ENCODE assay signal across 24 mouse cellular contexts in the genomic region with DNA sequence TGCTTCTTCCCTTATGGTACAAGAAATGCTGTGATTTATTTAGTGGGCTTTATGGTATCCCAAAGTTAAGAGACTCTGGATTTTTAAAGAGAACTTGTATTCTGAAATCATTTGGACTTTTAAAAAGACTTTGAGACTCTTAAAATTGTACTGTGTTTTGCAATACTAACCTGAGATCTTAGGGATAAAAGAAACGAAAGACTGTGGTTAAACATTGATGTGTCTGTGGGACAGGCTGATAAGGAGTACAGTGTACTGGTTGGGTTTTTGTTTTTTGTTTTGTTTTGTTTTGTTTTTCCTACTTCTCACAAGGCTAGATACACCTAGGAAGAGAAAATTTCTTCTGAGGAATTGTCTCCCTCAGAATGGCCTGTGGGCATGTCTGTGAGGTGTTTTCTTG. TPM values are rescaled to one million over a fixed set of nuclear protein-coding genes. Genes with fewer than 3 reads are reported as not detected.
A peak's percentile ranks its signal among the peaks of the same experiment; 100 is the strongest.
DNase-seq lines count a peak whose midpoint lies in the region; TF ChIP-seq lines count a peak whose summit lies in the region.
"Had no signal": no experiment of that assay in that cellular context is flagged by ENCODE, and none has a peak within 500 bp of the region (broad histone marks: within the 10 kb centered on the region; RNA-seq: fewer than 3 reads in every experiment).

No protein-coding gene starts in this region.

- no peaks in the 10 kb centered on the region for H3K36me3 ChIP-seq in kidney, adult 2 months (ENCODE audit: control insufficient read depth, insufficient read depth, low read length)
- H3K36me3 ChIP-seq in liver, adult 2 months (ENCODE audit: control insufficient read depth, insufficient read depth, low read length): peaks cover 8% of the 10 kb centered on the region
- H3K36me3 ChIP-seq: G1E had no signal

- peaks cover 3% of the 10 kb centered on the region; the same call in 1 of the 2 replicates for H3K79me2 ChIP-seq in liver, adult 2 months (ENCODE audit: control insufficient read depth, insufficient read depth, low read length)

- TF ChIP-seq CTCF in kidney, adult 2 months (conservative IDR thresholded peaks at IDR 0.05; ENCODE audit: insufficient read depth, insufficient read length, low read depth, low read length): no peak
- no peak for TF ChIP-seq CTCF in liver, adult 2 months (IDR thresholded peaks at IDR 0.05; ENCODE audit: low read depth, low read length)

- DNase-seq in kidney, adult 2 months: peak; percentile 23
- DNase-seq in kidney, adult 9 months: no peak
- peak; percentile 90 for DNase-seq in liver, adult 2 months (ENCODE audit: extremely low read depth, low read depth, low spot score)
- no peak for DNase-seq in liver
- DNase-seq: adrenal gland, adult 2 months; adrenal gland, adult 8-10 months; adrenal gland, postnatal 10 days; adrenal gland, postnatal 14 days; adrenal gland, postnatal 25 days; adrenal gland, postnatal 36 days; B cell, adult 2 months; cerebellum, adult 11 months; cerebellum, adult 11-12 months; cerebellum, adult 18-20 months had no signal

- TF ChIP-seq POLR2A in kidney, adult 2 months (IDR thresholded peaks at IDR 0.05; ENCODE audit: low read depth, low read length): no peak
- no peak for TF ChIP-seq POLR2A in liver, adult 2 months (IDR thresholded peaks at IDR 0.05; ENCODE audit: extremely low read depth, insufficient read depth, low read length)

- peaks cover 6% of the 10 kb centered on the region; the same call in 1 of the 2 replicates for H3K4me1 ChIP-seq in kidney, adult 2 months (ENCODE audit: control insufficient read depth, insufficient read depth, low read length)
- H3K4me1 ChIP-seq in liver, adult 2 months (ENCODE audit: control insufficient read depth, insufficient read depth, low read length): peaks cover 44% of the 10 kb centered on the region

- no peak overlapping the region for H3K4me3 ChIP-seq in kidney, adult 2 months (ENCODE audit: insufficient read depth, low read depth, low read length)
- no peak overlapping the region for H3K4me3 ChIP-seq in liver, adult 2 months (ENCODE audit: insufficient read depth, low read depth, low read length)

- no peaks in the 10 kb centered on the region for H3K27me3 ChIP-seq in kidney, adult 2 months (replicated peaks; ENCODE audit: control insufficient read depth, insufficient read depth, low read length)
- H3K27me3 ChIP-seq in liver, adult 2 months (ENCODE audit: control insufficient read depth, insufficient read depth, low read length): no peaks in the 10 kb centered on the region
- H3K27me3 ChIP-seq: CH12.LX had no signal

- 42% methylated on average over 1 of the region's 1 CpGs for WGBS in kidney, adult 2 months
- 21% methylated on average over 1 of the region's 1 CpGs for WGBS in liver, adult 2 months

- no peak overlapping the region for H3K27ac ChIP-seq in kidney, adult 2 months (ENCODE audit: insufficient read depth, low read depth, low read length)
- H3K27ac ChIP-seq in liver, adult 2 months (replicated peaks; ENCODE audit: insufficient read depth, low read depth, low read length): peak overlapping the region; percentile 84

- peak overlapping the region; percentile 17; the same call in 1 of the 2 replicates for H3K9ac ChIP-seq in liver, adult 2 months (ENCODE audit: low read depth, low read length)

RNA-seq across cellular contexts. Expression of a gene that starts 4.2 kb away (rescaled TPM):
- polyA plus RNA-seq in kidney, adult 2 months (2012; rRNA removed): 97.4 and 108 TPM in 2 replicates
- total RNA-seq in liver, adult 2 months (2014; rRNA removed): 126 and 181 TPM in 2 replicates
- polyA plus RNA-seq in liver, adult 2 months (2012; rRNA removed): 198 and 213 TPM in 2 replicates

RNA-seq across cellular contexts. Expression of a gene that starts 4.7 kb away (rescaled TPM):
- not detected in 2 replicates for polyA plus RNA-seq in kidney, adult 2 months (2012; rRNA removed)
- not detected in 2 replicates for total RNA-seq in liver, adult 2 months (2014; rRNA removed)
- 0.37 and 0.80 TPM in 2 replicates for polyA plus RNA-seq in liver, adult 2 months (2012; rRNA removed)
- total RNA-seq: adrenal gland, adult 18-20 months; adrenal gland, adult 2 months; adrenal gland, adult 8-10 months; adrenal gland, postnatal 10 days; adrenal gland, postnatal 14 days; adrenal gland, postnatal 25 days; ES-E14; G1E; MEL had no signal
- polyA plus RNA-seq: activated CD4-positive, CD25-positive, alpha-beta regulatory T cell, adult 4 months; adrenal gland, adult 2 months; brain, embryonic 14.5 days; C2C12; CD4-positive, CD25-positive, alpha-beta regulatory T cell, adult 4 months; G1E; Patski had no signal

RNA-seq across cellular contexts. Expression of a gene that starts 12.2 kb away (rescaled TPM):
- 408 and 410 TPM in 2 replicates for polyA plus RNA-seq in kidney, adult 2 months (2012; rRNA removed)
- 347 and 388 TPM in 2 replicates for total RNA-seq in liver, adult 2 months (2014; rRNA removed)
- polyA plus RNA-seq in liver, adult 2 months (2012; rRNA removed): 898 and 914 TPM in 2 replicates

RNA-seq across cellular contexts. Expression of a gene that starts 12.9 kb away (rescaled TPM):
- polyA plus RNA-seq in kidney, adult 2 months (2012; rRNA removed): 492 and 514 TPM in 2 replicates
- total RNA-seq in liver, adult 2 months (2014; rRNA removed): 458 and 622 TPM in 2 replicates
- 1,012 and 1,223 TPM in 2 replicates for polyA plus RNA-seq in liver, adult 2 months (2012; rRNA removed)

RNA-seq across cellular contexts. Expression of a gene that starts 21.3 kb away (rescaled TPM):
- polyA plus RNA-seq in kidney, adult 2 months (2012; rRNA removed): 24.6 and 27.3 TPM in 2 replicates
- 7.8 and 12.7 TPM in 2 replicates for total RNA-seq in liver, adult 2 months (2014; rRNA removed)
- 7.7 and 10.1 TPM in 2 replicates for polyA plus RNA-seq in liver, adult 2 months (2012; rRNA removed)

Comparison
In these comparisons a context has a peak if more than half of its experiments do, and no peak if none do; other contexts are left out.
1. DNase-seq: peak in kidney, adult 2 months (single experiment) and liver, adult 2 months (single experiment); none in kidney, adult 9 months (single experiment) and liver (single experiment).